Mouse (Mus musculus) liver, embryonic 11.5 days (tissue): ENCODE data around the gene Nans. TPM values are rescaled to one million over a fixed set of nuclear protein-coding genes. Genes with fewer than 3 reads are reported as not detected.

Source experiments
- ATAC-seq: fragments of 200-750 bp; cut with Nextera tagmentation; replicated peaks from 2 replicates; pipeline ENCODE4 v1.8.0; 2017; ENCODE audit warnings: moderate number of reproducible peaks, mild to moderate bottlenecking, moderate TSS enrichment, moderate library complexity; ENCODE audit not compliant: low FRiP score
- DNase-seq: peaks from one replicate; pipeline ENCODE4 v3.0.0-alpha.2; 2017; ENCODE audit warnings: low spot score
- H3K27ac ChIP-seq: fragments of 300-500 bp; sonication (generic); 2 replicates; pipeline ENCODE4 v1.5.1; 2014; ENCODE audit warnings: mild to moderate bottlenecking, low read depth, low read length, control low read depth
- H3K27me3 ChIP-seq: fragments of 300-500 bp; sonication (generic); replicated peaks from 2 replicates; pipeline ENCODE4 v1.6.1; 2014; ENCODE audit warnings: low read length, mixed read lengths; ENCODE audit not compliant: control insufficient read depth, insufficient read depth
- H3K36me3 ChIP-seq: fragments of 300-500 bp; sonication (generic); 2 replicates; pipeline ENCODE4 v1.6.1; 2014; ENCODE audit warnings: mild to moderate bottlenecking, low read length, moderate library complexity, mixed read lengths; ENCODE audit not compliant: control insufficient read depth, insufficient read depth
- H3K4me1 ChIP-seq: fragments of 300-500 bp; sonication (generic); replicated peaks from 2 replicates; pipeline ENCODE4 v1.6.1; 2014; ENCODE audit warnings: low read length, mixed read lengths; ENCODE audit not compliant: control insufficient read depth, insufficient read depth
- H3K4me2 ChIP-seq: fragments of 300-500 bp; sonication (generic); 2 replicates; pipeline ENCODE4 v1.6.1; 2014; ENCODE audit warnings: mild to moderate bottlenecking, control low read depth, moderate library complexity
- H3K4me3 ChIP-seq: fragments of 300-500 bp; sonication (generic); 2 replicates; pipeline ENCODE4 v1.5.1; 2014; ENCODE audit warnings: low read depth, low read length, control low read depth
- H3K9ac ChIP-seq: fragments of 300-500 bp; sonication (generic); 2 replicates; pipeline ENCODE4 v1.6.1; 2014; ENCODE audit warnings: low read depth, low read length, control low read depth
- H3K9me3 ChIP-seq: fragments of 300-500 bp; sonication (generic); 2 replicates; pipeline ENCODE4 v1.6.1; 2016; ENCODE audit warnings: low read length, inconsistent platforms, mixed read lengths; ENCODE audit not compliant: control insufficient read depth
- WGBS: fragments of 180-500 bp; shearing (Covaris S2); extraction: QIAGEN DNeasy Blood & Tissue Kit; methylation state at CpG from one replicate; pipeline ENCODE4 v1.1.7; 2014; 5-methylcytosine and 5-hydroxymethylcytosine counted together
- polyA plus RNA-seq: library from polyadenylated mRNA; unstranded; fragments of >200 nt; fragmentation: Nextera tagmentation; extraction: Ambion mirVana; gene quantifications from 2 replicates; pipeline ENCODE4 v1.2.1, GENCODE M21; 2014

Nans gene
- polyA plus RNA-seq, 1 experiment from 2014 or later, result 109 TPM

DNA sequence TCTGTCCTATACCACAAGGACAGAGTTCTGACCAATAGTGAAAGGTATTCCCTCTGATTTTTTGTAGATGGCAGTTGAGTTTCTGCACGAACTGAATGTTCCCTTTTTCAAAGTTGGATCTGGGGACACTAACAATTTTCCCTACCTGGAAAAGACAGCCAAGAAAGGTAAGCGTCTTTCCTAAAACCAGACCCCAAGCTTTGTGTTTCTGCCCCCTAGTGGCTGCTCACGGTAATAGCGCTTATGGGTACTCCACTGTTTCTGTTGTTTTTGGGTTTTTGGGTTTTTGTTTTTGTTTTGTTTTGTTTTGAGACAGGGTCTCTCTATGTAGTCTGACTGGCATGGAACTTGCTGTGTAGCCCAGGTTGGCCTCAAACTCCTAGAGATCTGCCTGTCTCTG lies 9.9 kb downstream of the Nans start:
- Histone ChIP-seq H3K4me3 (no peak overlapping the region), H3K4me1 (peaks cover 8% of the 10 kb centered on the region), H3K4me2 (no peak overlapping the region), H3K27me3 (no peaks in the 10 kb centered on the region), H3K9me3 (no peaks in the 10 kb centered on the region), H3K27ac (no peak overlapping the region), H3K9ac (no peak overlapping the region), H3K36me3 (peaks cover 33% of the 10 kb centered on the region)
- WGBS, result 16% methylated on average over 4 of the region's 4 CpGs
- ATAC-seq (no peak), DNase-seq (no peak)

- DNase-seq (no peak), ATAC-seq (no peak)
- no peak overlapping the region for H3K4me2 ChIP-seq
- 78% methylated on average over 16 of the region's 16 CpGs for WGBS
- H3K9ac ChIP-seq, result no peak overlapping the region
- no peaks in the 10 kb centered on the region for H3K9me3 ChIP-seq
- H3K4me1 ChIP-seq, result peaks cover 20% of the 10 kb centered on the region
- peaks cover 28% of the 10 kb centered on the region for H3K36me3 ChIP-seq
- H3K27me3 ChIP-seq, result 0 out of 2 replicates have a peak, but pooled peaks cover 3% of the 10 kb centered on the region
- no peak overlapping the region for H3K4me3 ChIP-seq
- no peak overlapping the region for H3K27ac ChIP-seq
Measured at GRCm38 (mm10) chr4:46502606-46503502, 13.8 kb downstream of the Nans start.

DNA sequence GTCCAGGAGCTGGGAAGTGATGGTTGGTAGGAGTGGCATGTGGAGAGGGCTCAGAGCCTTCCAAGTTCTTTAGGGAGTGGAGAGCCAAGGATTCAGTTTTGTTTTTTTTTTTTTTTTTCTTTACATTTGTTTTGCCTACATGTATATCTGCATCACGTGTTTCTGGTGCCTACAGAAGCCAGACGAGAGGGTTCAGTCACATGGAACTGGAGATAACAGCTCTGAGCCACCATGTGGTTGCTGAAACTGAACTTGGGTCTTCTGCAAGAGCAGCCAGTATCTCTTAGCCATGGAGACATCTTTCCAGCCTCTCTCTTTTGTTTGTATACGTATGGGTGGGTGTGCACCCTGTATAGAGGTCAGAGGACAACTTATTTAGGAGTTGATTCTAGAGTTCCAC lies 14.8 kb downstream of the Nans start:
- Histone ChIP-seq H3K9ac (no peak overlapping the region), H3K27ac (peak overlapping the region; percentile 60), H3K4me3 (no peak overlapping the region), H3K4me1 (peaks cover 20% of the 10 kb centered on the region), H3K36me3 (peaks cover 26% of the 10 kb centered on the region), H3K9me3 (no peaks in the 10 kb centered on the region), H3K4me2 (no peak overlapping the region), H3K27me3 (0 out of 2 replicates have a peak, but pooled peaks cover 3% of the 10 kb centered on the region)
- ATAC-seq (peak; percentile 33; the same call in 1 of the 2 replicates), DNase-seq (no peak)
- WGBS, result 42% methylated on average over 3 of the region's 3 CpGs

- H3K4me1 ChIP-seq, result peaks cover 20% of the 10 kb centered on the region
- H3K27me3 ChIP-seq, result 0 out of 2 replicates have a peak, but pooled peaks cover 3% of the 10 kb centered on the region
- no peaks in the 10 kb centered on the region for H3K9me3 ChIP-seq
- ATAC-seq, result no peak
- no peak for DNase-seq
- no peak overlapping the region for H3K27ac ChIP-seq
- 74% methylated on average over 8 of the region's 8 CpGs for WGBS
- no peak overlapping the region for H3K4me2 ChIP-seq
- H3K4me3 ChIP-seq, result no peak overlapping the region
- no peak overlapping the region for H3K9ac ChIP-seq
- H3K36me3 ChIP-seq, result peaks cover 19% of the 10 kb centered on the region
Measured at GRCm38 (mm10) chr4:46505361-46506057, 16.5 kb downstream of the Nans start.

- peak overlapping the region; percentile 71 for H3K9ac ChIP-seq
- H3K27me3 ChIP-seq, result 0 out of 2 replicates have a peak, but pooled peaks cover 3% of the 10 kb centered on the region
- H3K27ac ChIP-seq, result peak overlapping the region; percentile 34; the same call in 1 of the 2 replicates
- H3K9me3 ChIP-seq, result peaks cover 3% of the 10 kb centered on the region; the same call in 1 of the 2 replicates
- ATAC-seq, result peak; percentile 92
- H3K4me3 ChIP-seq, result peak overlapping the region; percentile 67
- peak; percentile 97 for DNase-seq
- H3K36me3 ChIP-seq, result peaks cover 9% of the 10 kb centered on the region
- 1% methylated on average over 94 of the region's 94 CpGs for WGBS
- H3K4me1 ChIP-seq, result peaks cover 16% of the 10 kb centered on the region
- peak overlapping the region; percentile 99 for H3K4me2 ChIP-seq
Measured at GRCm38 (mm10) chr4:46506801-46507610, 18.0 kb downstream of the Nans start.

GRCm38 (mm10) chr4:46507736-46508460 lies 18.9 kb downstream of the Nans start:
- peak; percentile 77 for DNase-seq
- Histone ChIP-seq H3K9ac (no peak overlapping the region), H3K4me3 (peak overlapping the region; percentile 67), H3K4me1 (peaks cover 16% of the 10 kb centered on the region), H3K27ac (peak overlapping the region; percentile 44; the same call in 1 of the 2 replicates), H3K9me3 (peaks cover 3% of the 10 kb centered on the region; the same call in 1 of the 2 replicates), H3K4me2 (peak overlapping the region; percentile 99), H3K36me3 (peaks cover 3% of the 10 kb centered on the region), H3K27me3 (0 out of 2 replicates have a peak, but pooled peaks cover 3% of the 10 kb centered on the region)
- 8% methylated on average over 16 of the region's 16 CpGs for WGBS
- ATAC-seq, result peak; percentile 27; the same call in 1 of the 2 replicates

DNA sequence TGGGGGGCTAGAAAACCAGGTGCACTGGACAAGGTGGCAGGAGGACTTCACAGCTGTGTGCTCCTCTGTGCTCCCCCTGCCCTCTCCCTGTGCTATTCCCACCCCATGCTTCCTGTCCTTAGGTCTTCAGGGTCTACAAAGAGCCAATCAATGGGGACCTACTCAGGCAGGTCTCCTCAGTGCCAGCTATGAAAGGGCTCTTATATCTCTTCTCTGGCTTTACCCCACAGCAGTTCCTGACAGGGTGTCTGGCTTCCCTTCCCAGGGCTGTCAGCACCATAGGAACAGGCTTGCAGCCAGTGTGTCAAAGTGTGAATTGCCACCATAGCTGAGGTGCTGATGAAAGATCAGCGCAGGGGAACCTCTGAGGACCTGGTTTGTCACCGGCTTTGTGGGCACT lies 31.4 kb downstream of the Nans start:
- H3K27me3 ChIP-seq, result no peaks in the 10 kb centered on the region
- no peak overlapping the region for H3K4me3 ChIP-seq
- no peak overlapping the region for H3K4me2 ChIP-seq
- ATAC-seq (no peak), DNase-seq (no peak)
- H3K9me3 ChIP-seq, result no peaks in the 10 kb centered on the region
- no peak overlapping the region for H3K27ac ChIP-seq
- H3K36me3 ChIP-seq, result no peaks in the 10 kb centered on the region
- no peaks in the 10 kb centered on the region for H3K4me1 ChIP-seq
- WGBS, result 76% methylated on average over 2 of the region's 2 CpGs
- no peak overlapping the region for H3K9ac ChIP-seq
